ENCODE assay signal across 18 mouse cellular contexts in the genomic region with DNA sequence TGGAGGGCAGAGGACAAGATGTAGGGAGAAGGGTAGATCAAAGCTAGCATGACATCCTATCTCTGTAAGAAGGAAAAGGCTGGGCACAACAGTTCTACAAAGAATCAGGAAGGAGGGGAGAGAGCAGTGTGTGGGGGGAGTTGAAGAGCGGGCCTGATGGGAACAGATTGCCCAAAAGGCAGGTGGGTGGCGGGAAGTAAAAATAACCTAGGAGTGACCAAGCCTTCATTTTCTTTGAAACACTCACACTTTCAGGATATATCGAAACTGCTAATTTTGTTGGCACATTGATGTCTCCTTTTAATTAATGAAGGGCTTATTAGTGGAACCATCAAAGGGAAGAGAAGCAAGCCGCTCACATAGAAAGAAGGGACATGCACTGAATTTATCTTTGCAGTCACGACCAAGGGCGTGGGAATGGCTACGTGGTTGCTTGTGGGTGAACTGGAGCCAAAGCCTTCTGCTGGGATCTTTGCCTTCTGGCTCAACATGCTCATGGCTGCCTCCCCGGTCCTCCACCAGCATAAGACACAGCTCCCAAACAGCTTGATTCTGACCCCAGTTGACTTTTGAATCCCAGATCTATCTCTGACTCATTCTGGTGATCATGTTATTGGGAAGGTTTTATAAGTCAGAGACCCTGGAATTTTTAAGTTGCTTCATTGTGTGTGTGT.
DNase-seq lines count a peak whose midpoint lies in the region.
"Had no signal": no experiment of that assay in that cellular context is flagged by ENCODE, and none has a peak within 500 bp of the region (broad histone marks: within the 10 kb centered on the region; RNA-seq: fewer than 3 reads in every experiment).

No protein-coding gene starts in this region.

- no peaks in the 10 kb centered on the region for H3K9me3 ChIP-seq in limb, embryonic 10.5 days (replicated peaks)
- H3K9me3 ChIP-seq: embryonic facial prominence, embryonic 12.5 days; G1E; hindbrain, embryonic 13.5 days; neural tube, embryonic 12.5 days had no signal

- 89% methylated on average over 8 of the region's 8 CpGs for WGBS in limb, embryonic 10.5 days

- intact Hi-C loops in left cerebral cortex, postnatal 10 days (cut with DNase I) = no loop called here

- H3K27ac ChIP-seq in limb, embryonic 10.5 days = no peak overlapping the region
- H3K27ac ChIP-seq: embryonic facial prominence, embryonic 12.5 days; hindbrain, embryonic 13.5 days; neural tube, embryonic 12.5 days had no signal

- no peaks in the 10 kb centered on the region for H3K4me1 ChIP-seq in limb, embryonic 10.5 days
- H3K4me1 ChIP-seq: embryonic facial prominence, embryonic 12.5 days; hindbrain, embryonic 13.5 days; neural tube, embryonic 12.5 days had no signal

- H3K4me3 ChIP-seq in limb, embryonic 10.5 days = no peak overlapping the region
- H3K4me3 ChIP-seq: embryonic facial prominence, embryonic 12.5 days; hindbrain, embryonic 13.5 days; neural tube, embryonic 12.5 days had no signal

- H3K36me3 ChIP-seq in limb, embryonic 10.5 days = no peaks in the 10 kb centered on the region
- H3K36me3 ChIP-seq: embryonic facial prominence, embryonic 12.5 days; G1E; hindbrain, embryonic 13.5 days; neural tube, embryonic 12.5 days had no signal

- no peaks in the 10 kb centered on the region for H3K27me3 ChIP-seq in limb, embryonic 10.5 days (ENCODE audit: low read depth, poor library complexity, severe bottlenecking)
- H3K27me3 ChIP-seq: embryonic facial prominence, embryonic 12.5 days; hindbrain, embryonic 13.5 days; neural tube, embryonic 12.5 days had no signal

- peak; percentile 71 for DNase-seq in right cerebral cortex, adult 18-20 months
- no peak for DNase-seq in right cerebral cortex, postnatal 14 days
- peak; percentile 35 to 53 for DNase-seq in layer of hippocampus, adult 8-10 months (ENCODE audit: low spot score in 2 of 2)
- peak; percentile 19 to 24 for DNase-seq in left cerebral cortex, postnatal 10 days (ENCODE audit: extremely low spot score in 1 of 2, low spot score in 2 of 2)
- peak; percentile 29 for DNase-seq in skeletal muscle tissue, adult 2 months (ENCODE audit: low read depth, low spot score)
- no peak for DNase-seq in neural tube, embryonic 10.5 days (ENCODE audit: extremely low spot score, low spot score)
- DNase-seq in adrenal gland, adult 18-20 months (ENCODE audit: low spot score in 2 of 2) = no peak
- no peak for DNase-seq in limb, embryonic 10.5 days (ENCODE audit: low spot score)
- DNase-seq: adrenal gland, adult 2 months; cerebellum, adult 11-12 months; gastrocnemius, postnatal 14 days; liver; liver, postnatal 0 days; thymus, postnatal 25 days had no signal

Comparison
In these comparisons a context has a peak if more than half of its experiments do, and no peak if none do; other contexts are left out.
1. DNase-seq: peak in right cerebral cortex, adult 18-20 months (single experiment), layer of hippocampus, adult 8-10 months (2 of 2), left cerebral cortex, postnatal 10 days (2 of 2) and skeletal muscle tissue, adult 2 months (single experiment); none in right cerebral cortex, postnatal 14 days (single experiment), neural tube, embryonic 10.5 days (single experiment), adrenal gland, adult 18-20 months (0 of 2) and limb, embryonic 10.5 days (single experiment).